Mouse (Mus musculus) liver, embryonic 14.5 days (tissue): Measurements from ENCODE around the gene Tac4.
A peak's percentile ranks its signal among the peaks of the same experiment; 100 is the strongest.

Experiments used
- CTCF ChIP-seq: IDR thresholded peaks from 2 replicates; pipeline ENCODE4 v1.5.1; 2016; ENCODE audit warnings: antibody characterized with exemption, low read depth, control low read depth
- EP300 ChIP-seq: IDR thresholded peaks from 2 replicates; pipeline ENCODE4 v1.6.1; 2016; ENCODE audit warnings: antibody characterized with exemption, low read depth

- 0 out of 2 replicates have a peak, but pooled peaks have one; percentile 5 for TF ChIP-seq CTCF
- no peak for TF ChIP-seq EP300
Observed at GRCm38 (mm10) chr11:95255747-95256146, 5.6 kb upstream of the Tac4 start.
